Mouse (Mus musculus) heart, embryonic 13.5 days (tissue): ENCODE measurements around the gene Psg18. TPM values are rescaled to one million over a fixed set of nuclear protein-coding genes. Genes with fewer than 3 reads are reported as not detected.
"Not testable (repeated sequence)": the region's sequence is repeated elsewhere in the genome, so short reads cannot be mapped to it uniquely, and the experiment has no call there.

Experiments used
- ATAC-seq: fragments of 200-750 bp; cut with Nextera tagmentation; 2 replicates; pipeline ENCODE4 v1.8.0; 2017; ENCODE audit warnings: moderate TSS enrichment; ENCODE audit not compliant: insufficient number of reproducible peaks, low FRiP score, low TSS enrichment; ENCODE audit errors: extremely low read depth
- H3K27ac ChIP-seq: fragments of 300-500 bp; sonication (generic); replicated peaks from 2 replicates; pipeline ENCODE4 v1.5.1; 2015; ENCODE audit warnings: moderate library complexity, mild to moderate bottlenecking, inconsistent platforms
- H3K27me3 ChIP-seq: fragments of 300-500 bp; sonication (generic); replicated peaks from 2 replicates; pipeline ENCODE4 v1.6.1; 2015; ENCODE audit warnings: mild to moderate bottlenecking, inconsistent platforms
- H3K36me3 ChIP-seq: fragments of 300-500 bp; sonication (generic); 2 replicates; pipeline ENCODE4 v1.6.1; 2015; ENCODE audit warnings: mild to moderate bottlenecking, inconsistent platforms
- H3K4me1 ChIP-seq: fragments of 300-500 bp; sonication (generic); 2 replicates; pipeline ENCODE4 v1.6.1; 2015; ENCODE audit warnings: inconsistent platforms
- H3K4me2 ChIP-seq: fragments of 300-500 bp; sonication (generic); 2 replicates; pipeline ENCODE4 v1.6.1; 2015; ENCODE audit warnings: inconsistent platforms, mild to moderate bottlenecking, moderate library complexity
- H3K4me3 ChIP-seq: fragments of 300-500 bp; sonication (generic); 2 replicates; pipeline ENCODE4 v1.5.1; 2015; ENCODE audit warnings: moderate library complexity, mild to moderate bottlenecking, inconsistent platforms
- H3K9ac ChIP-seq: fragments of 300-500 bp; sonication (generic); 2 replicates; pipeline ENCODE4 v1.6.1; 2015; ENCODE audit warnings: inconsistent platforms, mild to moderate bottlenecking, moderate library complexity
- H3K9me3 ChIP-seq: fragments of 300-500 bp; sonication (generic); 2 replicates; pipeline ENCODE4 v1.6.1; 2016; ENCODE audit warnings: inconsistent platforms
- WGBS: fragments of 180-500 bp; shearing (Covaris S2); methylation state at CpG from one replicate; pipeline ENCODE4 v1.1.7; 2015; ENCODE audit warnings: mixed read lengths; 5-methylcytosine and 5-hydroxymethylcytosine counted together
- polyA plus RNA-seq: library from polyadenylated mRNA; unstranded; fragments of >200 nt; fragmentation: Nextera tagmentation; extraction: Ambion mirVana; gene quantifications from 2 replicates; pipeline ENCODE4 v1.2.1, GENCODE M21; 2015

Gene Psg18
- not detected in 2 replicates for polyA plus RNA-seq

- H3K9ac ChIP-seq, H3K4me3 ChIP-seq, H3K27ac ChIP-seq, H3K4me2 ChIP-seq, ATAC-seq, H3K4me1 ChIP-seq, H3K36me3 ChIP-seq, H3K27me3 ChIP-seq: not testable (repeated sequence)
- H3K9me3 ChIP-seq, result peaks cover 25% of the 10 kb centered on the region
- 56% methylated on average over 3 of the region's 3 CpGs for WGBS
Observed at GRCm38 (mm10) chr7:18354909-18355308, at the start of gene Psg18. Psg18 (minus strand) TSS chr7:18355009.

- H3K27me3 ChIP-seq, result no peaks in the 10 kb centered on the region
- WGBS, result 33% methylated on average over 11 of the region's 11 CpGs
Observed at GRCm38 (mm10) chr7:18403407-18403806, 48.6 kb upstream of the Psg18 start.

GRCm38 (mm10) chr7:18402527-18403237 is 47.9 kb upstream of the Psg18 start:
- H3K4me3 ChIP-seq, result peak overlapping the region; percentile 10
- H3K36me3 ChIP-seq, result no peaks in the 10 kb centered on the region

More at GRCm38 (mm10) chr7:18403407-18403806, 48.6 kb upstream of the Psg18 start:
- Histone ChIP-seq H3K9ac (no peak overlapping the region), H3K36me3 (no peaks in the 10 kb centered on the region), H3K4me2 (no peak overlapping the region), H3K9me3 (peaks cover 24% of the 10 kb centered on the region), H3K4me1 (no peaks in the 10 kb centered on the region), H3K4me3 (no peak overlapping the region), H3K27ac (no peak overlapping the region)
- ATAC-seq, result no peak

GRCm38 (mm10) chr7:18391483-18391882 is 36.7 kb upstream of the Psg18 start:
- H3K36me3 ChIP-seq, H3K27ac ChIP-seq, H3K4me1 ChIP-seq, H3K4me3 ChIP-seq, ATAC-seq, H3K4me2 ChIP-seq, H3K27me3 ChIP-seq, H3K9ac ChIP-seq: not testable (repeated sequence)
- 68% methylated on average over 4 of the region's 4 CpGs for WGBS
- H3K9me3 ChIP-seq, result peaks cover 26% of the 10 kb centered on the region

More at GRCm38 (mm10) chr7:18402527-18403237, 47.9 kb upstream of the Psg18 start:
- H3K27me3 ChIP-seq, result no peaks in the 10 kb centered on the region
- H3K4me1 ChIP-seq, result no peaks in the 10 kb centered on the region
- H3K9me3 ChIP-seq, result peaks cover 21% of the 10 kb centered on the region
- H3K9ac ChIP-seq, result no peak overlapping the region
- 41% methylated on average over 31 of the region's 35 CpGs for WGBS
- no peak overlapping the region; the same call in 1 of the 2 replicates for H3K4me2 ChIP-seq
- no peak for ATAC-seq
- no peak overlapping the region for H3K27ac ChIP-seq

GRCm38 (mm10) chr7:18378295-18378694 is 23.5 kb upstream of the Psg18 start:
- no peak overlapping the region for H3K9ac ChIP-seq
- 48% methylated on average over 2 of the region's 2 CpGs for WGBS
- no peak overlapping the region for H3K4me2 ChIP-seq
- no peak overlapping the region for H3K4me3 ChIP-seq
- H3K36me3 ChIP-seq, result no peaks in the 10 kb centered on the region
- no peak for ATAC-seq
- H3K9me3 ChIP-seq, result peaks cover 29% of the 10 kb centered on the region
- no peak overlapping the region for H3K27ac ChIP-seq
- no peaks in the 10 kb centered on the region for H3K4me1 ChIP-seq
- no peaks in the 10 kb centered on the region for H3K27me3 ChIP-seq

- H3K27ac ChIP-seq, H3K4me3 ChIP-seq, H3K9ac ChIP-seq, H3K27me3 ChIP-seq, H3K4me1 ChIP-seq, ATAC-seq, H3K4me2 ChIP-seq, H3K36me3 ChIP-seq: not testable (repeated sequence)
- peaks cover 38% of the 10 kb centered on the region for H3K9me3 ChIP-seq
- 67% methylated on average over 6 of the region's 6 CpGs for WGBS
Observed at GRCm38 (mm10) chr7:18335411-18335810, 19.4 kb downstream of the Psg18 start.

Other genes starting within 250 kb of the Psg18 start
- not detected in 2 replicates for gene Igfl3, start 178.5 kb downstream of the Psg18 start, polyA plus RNA-seq
- not detected in 2 replicates for gene Mill1, start 109.7 kb downstream of the Psg18 start, polyA plus RNA-seq
- gene Psg28, start 77.0 kb upstream of the Psg18 start, polyA plus RNA-seq, result not detected in 2 replicates
- not detected in 2 replicates for gene Psg26, start 129.2 kb upstream of the Psg18 start, polyA plus RNA-seq
- gene Psg25, start 177.3 kb upstream of the Psg18 start, polyA plus RNA-seq, result 0.04 and 0.07 TPM in 2 replicates
- not detected in 2 replicates for gene Psg27, start 212.3 kb upstream of the Psg18 start, polyA plus RNA-seq